ENCODE assay signal across 10 mouse cellular contexts in genomic region chr14:55146829-55147401, GRCm38 (mm10). TPM values are rescaled to one million over a fixed set of nuclear protein-coding genes. Genes with fewer than 3 reads are reported as not detected.
A peak's percentile ranks its signal among the peaks of the same experiment; 100 is the strongest.
DNase-seq lines count a peak whose midpoint lies in the region.
"Had no signal": no experiment of that assay in that cellular context is flagged by ENCODE, and none has a peak within 500 bp of the region (broad histone marks: within the 10 kb centered on the region; RNA-seq: fewer than 3 reads in every experiment).

No protein-coding gene starts in this region.

- H3K4me1 ChIP-seq in heart, embryonic 10.5 days, result peaks cover 36% of the 10 kb centered on the region
- H3K4me1 ChIP-seq: embryonic facial prominence, embryonic 15.5 days had no signal

- H3K9me3 ChIP-seq in heart, embryonic 10.5 days, result no peaks in the 10 kb centered on the region
- H3K9me3 ChIP-seq: embryonic facial prominence, embryonic 15.5 days; neural tube, embryonic 12.5 days had no signal

- no peak overlapping the region for H3K27ac ChIP-seq in heart, embryonic 10.5 days
- H3K27ac ChIP-seq: embryonic facial prominence, embryonic 15.5 days; neural tube, embryonic 12.5 days had no signal

- 0 out of 2 replicates have a peak overlapping the region, but pooled peaks have one; percentile 8 for H3K4me3 ChIP-seq in heart, embryonic 10.5 days
- H3K4me3 ChIP-seq: embryonic facial prominence, embryonic 15.5 days; neural tube, embryonic 12.5 days had no signal

- DNase-seq in adrenal gland, postnatal 14 days, result peak; percentile 25
- DNase-seq in adrenal gland, adult 18-20 months (ENCODE audit: low spot score in 2 of 2), result no peak
- DNase-seq in right cerebral cortex, adult 18-20 months, result peak; percentile 22
- DNase-seq in right cerebral cortex, postnatal 25 days, result no peak
- DNase-seq in heart, embryonic 10.5 days (ENCODE audit: low spot score), result no peak
- peak; percentile 9 for DNase-seq in ovary, postnatal 14 days (ENCODE audit: low spot score)
- no peak for DNase-seq in cerebellum, adult 9-11 months
- DNase-seq in spleen, adult 12 weeks (ENCODE audit: low spot score), result no peak

- H3K27me3 ChIP-seq in heart, embryonic 10.5 days (ENCODE audit: insufficient read depth, poor library complexity, severe bottlenecking), result 0 out of 2 replicates have a peak, but pooled peaks cover 9% of the 10 kb centered on the region
- H3K27me3 ChIP-seq: embryonic facial prominence, embryonic 15.5 days; neural tube, embryonic 12.5 days had no signal

- 82% methylated on average over 12 of the region's 12 CpGs for WGBS in heart, embryonic 10.5 days

- no peaks in the 10 kb centered on the region for H3K36me3 ChIP-seq in heart, embryonic 10.5 days
- H3K36me3 ChIP-seq: embryonic facial prominence, embryonic 15.5 days; neural tube, embryonic 12.5 days had no signal

RNA-seq across cellular contexts. Expression of gene Jph4, which starts 30.2 kb away (rescaled TPM):
- total RNA-seq in adrenal gland, postnatal 14 days (2021), result 3.3 and 5.9 TPM in 2 replicates
- total RNA-seq in adrenal gland, adult 18-20 months (2021), result 1 to 10 TPM; 3.0 TPM
- 0.06 and 0.18 TPM in 2 replicates for polyA plus RNA-seq in heart, embryonic 10.5 days (2016; fragmentation: Nextera tagmentation; extraction: Ambion mirVana)

RNA-seq across cellular contexts. Expression of gene Ap1g2, which starts 40.5 kb away (rescaled TPM):
- 26.6 and 36.1 TPM in 2 replicates for total RNA-seq in adrenal gland, postnatal 14 days (2021)
- total RNA-seq in adrenal gland, adult 18-20 months (2021), result 10 to 100 TPM; 25.8 to 29.4 TPM
- 15.6 and 18.9 TPM in 2 replicates for polyA plus RNA-seq in heart, embryonic 10.5 days (2016; fragmentation: Nextera tagmentation; extraction: Ambion mirVana)

RNA-seq across cellular contexts. Expression of gene Thtpa, which starts 52.3 kb away (rescaled TPM):
- total RNA-seq in adrenal gland, postnatal 14 days (2021), result 11.3 and 15.8 TPM in 2 replicates
- 10 to 100 TPM; 10.9 to 12.0 TPM for total RNA-seq in adrenal gland, adult 18-20 months (2021)
- polyA plus RNA-seq in heart, embryonic 10.5 days (2016; fragmentation: Nextera tagmentation; extraction: Ambion mirVana), result 16.1 and 16.4 TPM in 2 replicates

RNA-seq across cellular contexts. Expression of gene Zfhx2, which starts 54.8 kb away (rescaled TPM):
- 7.3 and 9.8 TPM in 2 replicates for total RNA-seq in adrenal gland, postnatal 14 days (2021)
- total RNA-seq in adrenal gland, adult 18-20 months (2021), result 1 to 10 TPM; 6.1 to 7.4 TPM
- polyA plus RNA-seq in heart, embryonic 10.5 days (2016; fragmentation: Nextera tagmentation; extraction: Ambion mirVana), result 3.8 and 4.2 TPM in 2 replicates

Comparison
In these comparisons a context has a peak if more than half of its experiments do, and no peak if none do; other contexts are left out.
1. DNase-seq: peak in adrenal gland, postnatal 14 days (single experiment), right cerebral cortex, adult 18-20 months (single experiment) and ovary, postnatal 14 days (single experiment); none in adrenal gland, adult 18-20 months (0 of 2), right cerebral cortex, postnatal 25 days (single experiment), heart, embryonic 10.5 days (single experiment), cerebellum, adult 9-11 months (single experiment) and spleen, adult 12 weeks (single experiment).